Mouse (Mus musculus) hematopoietic multipotent progenitor cell, adult 10-12 weeks (in vitro differentiated cells): Measurements from ENCODE around the gene Tmem35b. TPM values are rescaled to one million over a fixed set of nuclear protein-coding genes. Genes with fewer than 3 reads are reported as not detected.

Experiments used
- polyA plus RNA-seq: library from polyadenylated mRNA; stranded (reverse); fragments of >175 nt; gene quantifications from 2 replicates; pipeline ENCODE4 v1.2.3, GENCODE M21; 2012; ENCODE audit warnings: low replicate concordance

Gene Tmem35b
- polyA plus RNA-seq: 0.65 and 1.6 TPM in 2 replicates

DNA sequence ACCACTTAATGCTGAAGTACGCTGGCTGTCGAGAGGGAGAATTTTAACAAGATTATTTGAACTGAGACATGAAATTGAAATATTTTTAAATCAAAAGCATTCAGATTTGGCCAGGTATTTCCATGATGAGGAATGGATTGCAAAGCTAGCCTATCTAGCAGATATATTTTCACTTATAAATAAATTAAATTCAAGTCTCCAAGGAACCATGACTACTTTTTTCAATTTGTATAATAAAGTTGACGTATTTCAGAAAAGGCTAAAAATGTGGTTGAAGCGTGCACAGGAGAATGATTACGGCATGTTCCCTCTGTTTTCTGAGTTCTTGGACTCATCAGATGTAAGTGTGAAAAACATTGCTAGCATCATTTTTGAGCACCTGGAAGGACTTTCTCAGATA, at the start of gene Tmem35b:
Gene Tmem35b (plus strand): TSS at position 301 of the 400 bp plus-strand sequence.

DNA sequence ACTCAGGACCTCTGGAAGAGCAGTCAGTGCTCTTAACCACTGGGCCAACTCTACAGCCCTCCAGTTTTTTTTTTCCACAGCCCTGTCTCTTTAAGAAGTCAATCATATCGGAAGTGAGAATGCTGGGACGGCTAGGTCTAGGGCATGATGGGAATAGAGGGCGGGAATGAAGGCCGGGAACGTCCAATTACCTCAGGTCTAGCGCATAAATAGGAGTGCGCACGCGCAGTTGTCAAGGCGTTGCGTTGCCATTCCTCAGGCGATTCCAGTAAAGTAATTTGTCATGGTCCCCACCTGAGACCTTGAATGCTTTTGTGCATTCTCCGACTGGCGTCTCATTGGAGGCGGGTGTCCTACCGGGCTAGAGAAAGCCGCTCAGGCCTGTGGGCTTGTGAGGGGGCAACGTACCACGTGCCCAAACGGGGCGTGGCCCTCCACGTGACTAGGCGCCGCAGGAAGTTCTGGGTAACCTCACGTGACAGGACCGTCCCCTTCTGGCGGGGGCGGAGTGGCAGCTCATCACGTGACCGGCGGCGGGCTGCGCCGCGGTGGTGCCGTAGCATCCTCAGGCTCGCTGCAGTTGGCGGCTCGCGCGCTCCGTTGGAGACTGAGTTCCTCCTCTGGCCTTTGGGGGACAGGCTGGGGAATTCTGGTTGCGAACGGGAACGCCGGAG, 46.5 kb upstream of the Tmem35b start, which contains the start of gene Zmym6:
Gene Zmym6 (plus strand): TSS at position 509 of the 674 bp plus-strand sequence.

GRCm38 (mm10) chr4:127168914-127169345, 45.4 kb downstream of the Tmem35b start, which contains the start of gene Dlgap3:
TSS of gene Dlgap3 (plus strand) at chr4:127169204.

Other genes with a start within 250 kb of the Tmem35b start
- 2.4 and 2.5 TPM in 2 replicates for gene Zmym4, start 155.6 kb upstream of the Tmem35b start, polyA plus RNA-seq
- gene Sfpq, start 102.4 kb upstream of the Tmem35b start, polyA plus RNA-seq: 149 and 416 TPM in 2 replicates
- gene Zmym1, start 62.5 kb upstream of the Tmem35b start, polyA plus RNA-seq: 0.50 and 2.2 TPM in 2 replicates
- gene Zmym6, start 46.3 kb upstream of the Tmem35b start, polyA plus RNA-seq: 1.2 and 1.5 TPM in 2 replicates
- gene Dlgap3, start 45.5 kb downstream of the Tmem35b start, polyA plus RNA-seq: 2.4 and 9.9 TPM in 2 replicates
- gene Smim12, start 120.1 kb downstream of the Tmem35b start, polyA plus RNA-seq: 34.9 and 38.3 TPM in 2 replicates
- 0.18 and 0.26 TPM in 2 replicates for gene Gja4, start 190.3 kb downstream of the Tmem35b start, polyA plus RNA-seq
- gene Gjb3, start 207.2 kb downstream of the Tmem35b start, polyA plus RNA-seq: not detected in 2 replicates
- not detected in 2 replicates for gene Gjb4, start 230.4 kb downstream of the Tmem35b start, polyA plus RNA-seq
- not detected in 2 replicates for gene Gjb5, start 234.5 kb downstream of the Tmem35b start, polyA plus RNA-seq